Mouse (Mus musculus) frontal cortex, postnatal 10 days (tissue): Measurements from ENCODE around the gene Gm29423.
"Not testable (repeated sequence)": the region's sequence is repeated elsewhere in the genome, so short reads cannot be mapped to it uniquely, and the experiment has no call there.

Experiments
- DNase-seq, 2 experiments: peaks; one replicate each; pipeline ENCODE4 v3.0.0; 2022; ENCODE audit warnings: low spot score in 2 of 2, mixed read lengths in 1 of 2

The Gm29423 gene

DNA sequence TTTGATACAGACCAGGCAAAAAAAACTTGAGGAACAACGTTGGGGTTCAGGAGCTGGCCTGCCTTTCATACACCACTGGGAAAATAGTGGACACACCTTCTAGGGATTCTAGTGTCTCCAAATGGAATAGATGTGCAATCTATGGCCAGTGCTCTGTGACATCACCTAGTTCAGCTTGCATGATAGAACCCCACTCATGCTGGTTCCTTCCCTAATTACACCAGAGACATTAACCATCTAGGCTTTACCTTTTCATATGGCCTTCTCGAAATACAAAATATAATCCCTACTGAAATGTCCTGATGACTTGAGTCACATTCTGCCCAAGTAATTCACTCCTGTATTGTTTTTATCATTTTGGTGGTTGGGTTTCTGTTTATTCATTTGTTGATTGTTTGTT, at the start of gene Gm29423, which contains the start of gene Gm29644:
Gene Gm29423, minus strand, starts transcription at position 101 of the 400 bp plus-strand sequence.
Gene Gm29644, minus strand, starts transcription at position 157 of the 400 bp plus-strand sequence.
- not testable (repeated sequence) for DNase-seq

DNA sequence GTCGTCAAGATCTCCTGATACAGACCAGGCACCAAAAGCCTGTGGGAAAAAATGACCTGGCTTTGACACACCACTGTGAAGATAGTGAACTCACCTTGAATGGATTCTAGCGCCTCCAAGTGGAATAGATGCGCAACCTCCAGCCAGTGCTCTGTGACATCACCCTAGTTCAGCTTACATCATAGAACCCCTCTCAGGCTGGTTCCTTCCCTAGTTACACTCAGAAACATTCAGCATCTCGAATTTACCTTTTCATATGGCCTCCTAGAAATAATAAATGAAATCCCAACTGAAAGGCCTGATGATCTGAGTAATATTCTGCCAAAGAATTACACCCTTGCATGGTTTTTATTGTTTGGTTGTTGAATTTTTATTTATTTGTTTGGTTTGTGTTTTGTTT, 29.5 kb downstream of the Gm29423 start, which contains the start of gene Gm21118:
Gene Gm21118, minus strand, starts transcription at position 101 of the 400 bp plus-strand sequence.
- DNase-seq: not testable (repeated sequence)
